Mouse (Mus musculus) T-helper 2 cell (primary cell): ENCODE data around the gene Acot11.

ENCODE experiments used
- in situ Hi-C: fragments of 300-600 bp; cut with MboI, MseI; formaldehyde crosslinking; loops from one replicate; pipeline ENCODE4 v1.15.1; 2025; ENCODE audit warnings: high pct_unique_total_duplicates

The Acot11 gene

DNA sequence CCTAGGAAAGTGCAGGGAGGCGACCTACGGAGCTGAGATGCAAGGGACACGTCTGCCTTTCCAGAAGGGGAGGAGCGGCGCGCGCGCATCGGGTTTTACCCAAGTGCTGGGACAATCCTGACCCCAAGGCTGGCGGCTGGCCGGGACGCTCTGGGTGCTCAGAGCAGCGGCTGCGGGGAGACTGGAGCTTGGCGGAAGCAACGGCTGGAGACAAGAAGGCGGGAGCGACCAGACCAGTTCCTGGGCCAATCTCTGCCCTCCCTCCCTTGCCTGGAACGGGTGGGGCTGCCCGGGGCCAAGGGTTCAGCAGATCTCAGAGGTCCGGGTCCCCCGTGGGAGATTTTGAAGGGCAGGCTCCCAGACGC lies at the start of gene Acot11:
Gene Acot11 (minus strand): TSS at position 89 of the 365 bp plus-strand sequence.
- in situ Hi-C loops, result no loop called here

DNA sequence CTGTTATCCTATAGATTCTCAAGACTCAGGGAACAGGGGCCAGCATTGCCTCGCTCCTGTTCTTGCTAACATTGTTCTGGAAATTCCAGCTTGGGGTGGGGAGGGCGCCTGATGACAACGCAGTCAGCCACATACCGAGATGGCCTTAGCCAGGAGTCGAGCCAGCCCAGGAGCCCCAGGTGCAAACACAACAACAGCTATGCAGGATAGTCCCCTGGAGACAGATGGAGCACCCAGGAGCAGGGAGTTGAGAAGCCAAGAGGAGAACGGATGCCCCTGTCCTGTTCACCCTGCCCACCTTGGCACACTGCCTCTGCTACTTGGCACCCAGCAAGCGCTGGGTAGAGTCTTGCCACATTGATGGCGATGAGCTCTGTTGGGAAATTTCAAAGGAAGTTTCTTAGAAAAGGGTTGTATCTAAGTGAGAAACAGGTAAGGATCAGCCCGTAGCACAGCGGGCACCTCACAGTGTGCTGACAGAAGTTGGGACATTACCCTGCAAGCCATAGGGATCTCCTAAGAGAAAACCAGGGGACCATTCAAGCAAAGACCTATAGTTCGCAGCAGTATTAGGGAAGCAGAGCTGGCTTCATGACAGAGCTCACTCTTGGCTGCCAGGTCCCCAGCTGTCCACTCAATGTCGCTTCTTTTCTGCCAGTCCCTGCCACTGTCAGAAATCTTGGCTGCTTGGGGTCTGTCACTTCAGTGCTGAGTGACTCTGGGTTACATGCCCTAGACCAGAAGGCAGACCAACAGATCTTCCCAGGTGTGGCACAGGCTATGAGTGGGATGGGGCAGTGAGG lies 43.7 kb upstream of the Acot11 start:
- in situ Hi-C loops, result no loop called here

DNA sequence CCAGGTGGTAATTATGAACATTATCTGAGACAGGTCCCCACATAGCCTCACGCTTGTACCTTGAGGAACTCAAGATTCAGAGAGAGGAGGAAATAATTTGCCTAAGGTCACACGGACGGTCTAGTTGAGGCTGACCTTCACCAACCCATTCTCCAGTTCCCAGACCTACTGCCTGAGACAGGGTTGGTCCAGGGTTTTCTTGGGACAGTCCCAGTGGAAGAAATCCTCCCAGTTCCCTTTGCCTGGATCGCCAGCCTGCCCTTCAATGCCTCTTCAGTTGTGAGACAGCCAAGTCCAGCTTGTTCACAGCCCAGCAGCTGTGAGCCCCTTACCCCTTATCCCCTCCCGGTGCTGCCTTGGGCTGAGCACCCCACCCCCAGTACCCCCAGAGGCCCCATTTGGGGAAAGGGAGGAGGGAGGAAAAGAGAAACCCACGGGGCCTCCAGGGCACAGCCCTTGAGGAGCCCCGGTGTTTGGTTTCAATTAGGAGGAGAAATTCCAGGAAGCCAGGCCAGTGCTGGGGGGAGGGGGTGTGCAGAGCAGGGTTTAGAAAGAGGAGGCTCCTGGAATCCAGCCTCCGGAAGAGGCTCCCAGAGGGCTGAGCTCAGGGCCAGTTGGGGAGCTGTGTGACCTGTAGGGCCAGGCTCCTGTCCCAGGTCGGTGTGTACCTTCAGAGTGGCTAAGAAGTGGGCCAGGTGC lies 42.9 kb upstream of the Acot11 start:
- in situ Hi-C loops, result no loop called here

DNA sequence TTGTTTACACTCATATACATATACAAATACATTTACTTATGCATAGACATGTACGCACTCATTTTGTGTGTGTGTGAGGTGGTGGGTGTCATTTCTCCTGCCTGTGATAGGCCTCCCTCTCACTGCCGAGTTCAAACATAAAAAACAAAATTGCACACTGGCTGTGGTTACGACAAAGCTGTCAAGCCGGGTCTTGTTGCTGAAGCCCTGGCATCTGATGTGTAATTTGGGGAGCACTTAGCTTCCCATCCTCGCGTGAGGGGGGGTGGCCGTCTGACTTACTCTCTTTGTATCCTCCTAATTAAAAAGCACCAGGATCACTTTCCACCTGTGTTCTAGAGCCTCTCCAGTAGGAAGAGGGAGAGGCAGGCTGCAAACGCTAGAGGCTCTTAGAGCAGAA lies 37.8 kb upstream of the Acot11 start:
- in situ Hi-C loops, result loop anchor here (5.0 kb wide), 1 partner anchor 65 kb away; no protein-coding TSS in a partner anchor

DNA sequence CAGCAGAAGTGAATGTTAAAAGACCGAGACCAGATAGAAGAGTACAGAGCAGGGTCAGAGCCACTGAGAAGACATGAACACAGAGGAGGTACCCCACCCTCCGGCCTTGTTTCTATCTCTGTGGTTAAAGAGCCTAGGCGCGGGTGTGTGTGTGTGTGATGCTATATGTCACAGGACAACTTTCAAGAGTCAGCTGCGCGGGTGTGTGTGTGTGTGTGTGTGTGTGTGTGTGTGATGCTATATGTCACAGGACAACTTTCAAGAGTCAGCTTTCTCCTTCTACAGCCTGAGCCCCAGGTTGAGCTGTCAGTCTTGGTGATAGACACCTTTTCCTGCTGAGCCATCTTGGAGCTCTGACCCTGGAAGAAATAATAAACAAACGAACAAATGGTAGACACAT lies 37.1 kb upstream of the Acot11 start:
- in situ Hi-C loops, result loop anchor here (5.0 kb wide), 1 partner anchor 65 kb away; no protein-coding TSS in a partner anchor

DNA sequence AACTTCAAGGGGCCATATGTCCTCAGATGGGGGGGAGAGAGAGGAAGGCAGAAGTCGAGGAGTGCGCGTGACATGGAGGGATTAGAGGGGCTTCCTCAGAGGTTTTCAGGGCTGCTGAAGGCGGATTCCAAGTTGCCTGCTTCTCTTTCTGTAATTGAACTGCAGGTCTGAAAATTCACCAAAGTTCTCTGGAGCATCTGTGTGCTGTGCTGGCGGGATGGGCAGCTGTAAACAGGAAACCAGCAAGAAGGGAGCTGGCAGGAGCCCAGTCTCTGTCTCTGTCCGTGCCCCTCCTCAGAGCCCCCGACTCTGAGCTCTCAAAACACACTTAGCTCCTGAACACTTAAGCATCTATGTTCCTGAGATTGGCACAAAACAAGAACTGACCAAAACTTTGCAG lies 36.5 kb upstream of the Acot11 start:
- in situ Hi-C loops, result loop anchor here (5.0 kb wide), 1 partner anchor 66 kb away; no protein-coding TSS in a partner anchor

DNA sequence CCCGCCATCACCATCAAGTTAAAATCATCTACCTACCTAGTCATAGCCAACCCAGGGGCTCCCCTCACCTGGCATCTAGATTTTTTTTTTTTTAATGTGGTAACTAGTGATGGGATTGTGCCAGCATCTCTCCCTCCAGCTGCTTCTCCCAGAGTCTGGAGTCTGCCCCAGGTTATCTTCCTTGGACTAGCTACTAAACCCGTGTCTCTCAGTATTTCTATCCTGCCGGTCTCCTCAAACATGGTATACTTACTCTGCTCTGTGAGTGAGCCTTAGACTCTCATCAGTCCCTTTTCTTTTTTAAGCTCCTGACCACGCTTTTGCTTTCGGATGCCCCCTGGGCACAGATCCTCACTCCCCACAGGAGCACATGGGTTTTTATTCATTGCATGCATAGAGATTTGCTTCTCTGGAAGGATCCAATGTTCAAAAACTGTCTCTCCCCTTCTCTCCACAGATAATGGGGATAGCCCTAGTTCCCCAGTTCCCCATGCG lies 35.9 kb upstream of the Acot11 start:
- in situ Hi-C loops, result loop anchor here (5.0 kb wide), 1 partner anchor 67 kb away; no protein-coding TSS in a partner anchor

DNA sequence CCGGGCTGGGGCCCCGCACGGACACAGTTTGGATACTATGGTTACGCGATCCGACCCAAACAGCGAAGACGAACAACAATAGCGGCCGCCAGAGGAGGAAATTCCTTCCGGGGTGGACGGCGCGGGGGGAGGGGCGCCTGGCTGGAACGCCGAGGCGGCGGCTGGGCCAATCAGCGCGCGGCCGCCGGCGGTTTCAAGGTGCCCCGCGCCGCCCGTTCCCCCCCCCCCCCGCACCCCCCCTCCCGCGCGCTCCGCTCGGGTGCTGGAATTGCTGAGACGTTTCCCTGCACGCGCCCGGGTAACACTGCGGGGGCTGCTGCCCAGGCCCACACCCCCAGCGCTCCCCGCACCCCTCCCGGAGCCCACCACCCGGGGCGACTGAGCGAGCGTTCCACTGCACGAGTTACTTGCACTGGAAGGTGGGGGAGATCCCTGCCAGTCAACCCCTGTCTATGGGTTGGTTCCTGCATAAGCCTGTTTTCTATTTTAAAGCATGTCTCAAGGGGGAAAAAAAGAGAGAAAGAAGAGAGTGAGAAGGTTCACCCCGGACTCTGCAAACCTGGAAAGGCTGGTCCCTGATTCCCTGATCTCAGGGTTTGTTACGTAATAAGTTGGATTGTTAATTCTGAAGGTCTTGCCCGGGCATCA lies 35.3 kb upstream of the Acot11 start:
- in situ Hi-C loops, result loop anchor here (5.0 to 10.0 kb wide), 3 partner anchors 67 to 225 kb away; partner anchors contain the start of genes Cyb5rl and Mrpl37

DNA sequence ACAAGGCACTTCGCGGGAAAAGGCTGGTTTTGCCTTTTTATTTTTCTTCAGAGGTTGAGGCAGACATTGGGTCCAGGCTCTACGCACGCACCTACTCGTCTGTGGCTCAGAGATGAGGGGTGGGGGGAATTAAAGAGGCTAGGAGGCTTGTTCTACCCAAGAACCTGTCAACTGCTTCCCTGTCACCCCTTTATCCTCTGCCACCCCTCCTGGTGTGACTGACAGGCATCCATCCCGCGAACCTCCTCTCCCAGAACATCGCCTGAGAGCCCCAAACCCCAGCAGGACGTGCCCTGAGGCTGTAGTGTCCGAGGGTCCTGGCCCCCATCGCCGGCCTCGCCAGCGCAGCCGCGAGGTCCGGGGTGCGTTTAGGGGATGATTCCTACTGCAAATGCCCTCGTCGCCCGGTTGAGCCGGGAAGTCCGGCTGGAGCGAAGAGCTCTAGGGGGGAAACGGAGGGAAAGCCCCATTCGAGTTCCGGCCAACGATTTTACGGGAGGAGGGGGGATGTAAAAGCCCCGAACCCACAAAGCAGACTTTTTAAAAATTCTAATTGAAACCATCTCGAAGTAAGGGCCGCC lies 34.5 kb upstream of the Acot11 start:
- in situ Hi-C loops, result loop anchor here (10.0 kb wide), 2 partner anchors 145 to 225 kb away; partner anchors contain the start of genes Cyb5rl and Mrpl37

DNA sequence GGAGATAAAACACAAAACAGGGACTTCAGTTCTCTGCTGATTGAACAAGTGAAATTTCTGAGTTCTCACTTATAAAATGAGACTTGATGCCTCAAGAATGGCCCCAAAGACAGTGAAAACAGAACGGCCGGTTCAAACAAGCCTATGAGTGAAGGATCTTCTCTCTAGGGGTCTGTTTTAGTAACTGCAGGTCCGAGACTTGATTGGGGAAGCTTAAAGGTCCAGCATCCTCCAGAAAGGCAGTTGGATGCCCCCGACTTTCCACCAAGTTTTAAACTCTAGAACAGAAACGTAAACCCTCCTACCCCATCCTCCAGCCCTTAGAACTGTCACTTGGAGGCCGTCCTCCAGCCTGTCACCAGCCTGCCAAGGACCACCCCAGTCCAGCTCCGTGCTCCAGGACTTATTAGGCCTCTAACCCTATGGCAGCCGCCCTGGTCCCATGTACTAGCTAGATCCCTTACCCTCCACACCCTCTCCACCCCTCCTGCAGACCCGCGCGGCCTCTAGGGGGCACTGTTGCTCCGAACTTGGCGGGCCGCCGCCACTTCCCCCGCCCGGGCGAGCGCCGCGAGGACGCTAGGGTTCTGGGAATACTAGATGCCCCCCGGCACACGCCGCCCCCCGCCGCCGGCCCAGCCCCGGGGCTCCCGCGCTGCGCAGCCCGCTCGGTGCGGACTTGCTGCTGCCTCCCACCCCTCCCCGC lies 33.9 kb upstream of the Acot11 start:
- in situ Hi-C loops, result loop anchor here (10.0 kb wide), 2 partner anchors 146 to 226 kb away; partner anchors contain the start of genes Cyb5rl and Mrpl37

DNA sequence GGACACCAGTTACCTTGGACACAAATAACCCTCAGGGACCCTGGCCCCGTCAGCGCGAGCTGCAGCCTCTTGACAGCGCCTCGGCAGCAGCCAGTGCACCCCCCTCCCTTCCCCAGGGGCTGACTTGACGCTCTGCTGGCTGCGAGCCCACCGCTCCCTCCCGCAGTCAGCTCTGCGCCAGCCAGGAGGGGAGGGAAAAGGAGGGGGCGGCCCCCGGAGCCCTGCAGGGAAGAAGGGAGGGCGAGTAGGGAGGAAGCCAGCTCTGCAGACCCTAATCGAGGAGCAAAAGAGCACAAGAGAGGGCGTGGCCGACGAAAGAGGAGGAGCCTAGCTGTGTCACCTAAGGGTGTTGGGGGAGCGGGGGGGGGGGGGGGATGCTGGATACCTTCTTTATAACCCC lies 33.2 kb upstream of the Acot11 start:
- in situ Hi-C loops, result loop anchor here (10.0 kb wide), 2 partner anchors 147 to 227 kb away; partner anchors contain the start of genes Cyb5rl and Mrpl37

DNA sequence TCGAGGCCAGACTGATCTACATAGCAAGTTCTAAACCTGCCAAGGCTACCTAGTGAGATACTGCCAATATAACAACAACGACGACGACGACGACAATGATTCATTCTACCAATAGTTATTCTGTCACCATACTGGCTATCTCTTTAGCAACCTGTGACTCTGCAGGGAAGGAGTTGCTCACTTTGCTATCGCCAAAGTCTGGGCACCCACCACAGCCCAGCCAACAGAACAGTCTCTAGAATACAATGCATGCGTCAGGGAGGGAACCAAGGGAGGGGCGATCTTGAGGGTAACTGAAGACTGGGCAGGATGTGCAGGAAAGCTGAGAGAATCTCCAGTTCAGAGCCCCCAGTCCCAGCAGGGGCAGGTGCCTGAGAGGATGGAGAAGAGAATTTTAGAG lies 32.6 kb upstream of the Acot11 start:
- in situ Hi-C loops, result loop anchor here (10.0 kb wide), 2 partner anchors 147 to 227 kb away; partner anchors contain the start of genes Cyb5rl and Mrpl37

DNA sequence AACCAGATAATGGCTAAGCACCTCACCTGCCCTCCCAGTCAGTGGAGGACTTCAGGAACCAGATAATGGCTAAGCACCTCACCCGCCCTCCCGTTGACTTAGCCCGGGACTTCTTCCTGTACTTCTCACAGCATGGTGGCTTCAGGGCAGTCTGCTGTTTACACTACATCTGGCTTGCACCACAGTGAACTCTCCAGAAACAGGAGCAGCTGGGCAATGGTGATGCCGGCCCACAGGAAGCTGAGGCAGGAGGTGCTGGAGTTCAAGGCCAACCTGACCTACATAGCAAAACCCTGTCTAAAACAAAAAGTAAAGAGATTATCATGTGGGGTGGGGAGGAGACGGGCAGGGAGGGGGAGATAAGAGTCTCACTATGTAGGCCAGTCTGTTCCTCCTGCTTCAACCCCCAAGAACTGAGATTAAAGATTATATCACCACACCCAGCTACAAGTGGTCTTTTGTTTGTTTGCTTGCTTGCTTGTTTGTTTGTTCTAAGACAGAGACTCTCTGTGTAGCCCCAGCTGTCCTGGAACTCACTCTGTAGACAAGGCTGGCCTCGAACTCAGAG lies 25.8 kb upstream of the Acot11 start:
- in situ Hi-C loops, result loop anchor here (10.0 kb wide), 2 partner anchors 154 to 234 kb away; partner anchors contain the start of genes Cyb5rl and Mrpl37

DNA sequence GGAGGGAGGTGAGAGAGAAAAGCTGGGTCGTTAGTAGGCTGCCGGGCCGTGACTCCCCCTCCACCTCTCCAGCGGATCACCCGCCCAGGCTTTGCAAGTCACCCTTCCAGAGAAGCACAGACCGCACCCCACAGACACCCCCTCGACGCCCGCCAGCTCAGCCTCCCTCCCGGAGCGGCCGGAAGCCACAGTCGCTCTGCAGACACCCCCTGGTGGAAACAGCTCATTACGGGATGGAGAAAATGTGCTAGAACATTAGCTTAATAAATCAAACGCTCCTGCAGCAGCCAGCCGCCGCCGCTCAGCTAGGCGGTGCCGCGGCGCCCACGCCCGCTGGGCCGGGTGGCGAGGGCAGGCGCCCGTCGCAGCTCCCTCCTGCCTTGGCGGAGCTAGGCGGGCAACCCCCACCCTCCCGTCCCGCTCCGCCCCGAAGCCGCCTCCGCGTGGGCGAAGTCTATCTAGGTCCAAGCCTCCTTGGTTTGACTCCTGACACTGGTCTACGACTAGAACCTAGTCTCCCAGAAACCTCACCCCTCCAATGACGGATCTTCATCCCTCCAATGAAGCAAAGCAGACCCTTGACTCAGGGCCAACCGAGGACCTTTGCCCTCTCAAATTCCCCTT lies 23.1 kb upstream of the Acot11 start:
- in situ Hi-C loops, result no loop called here

DNA sequence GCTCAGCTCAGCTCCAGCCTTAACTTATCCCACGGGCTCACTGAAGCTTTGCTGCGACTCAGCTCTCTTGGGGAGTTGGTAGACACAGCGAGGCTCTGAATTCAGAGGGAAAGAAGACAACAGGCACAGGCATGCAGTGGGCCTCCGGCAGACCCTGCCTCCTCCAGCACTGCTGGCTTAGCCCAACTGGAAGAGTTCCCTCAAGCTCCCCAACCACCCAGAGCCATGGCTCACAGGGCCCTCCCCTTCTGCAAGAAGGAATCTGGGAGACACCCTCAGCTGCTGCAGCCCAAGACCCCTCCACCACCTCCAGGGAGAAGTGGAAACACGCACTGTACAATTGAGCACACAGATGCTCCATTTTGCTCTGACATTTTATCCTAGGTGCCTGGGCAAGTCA lies 20.4 kb upstream of the Acot11 start:
- in situ Hi-C loops, result no loop called here

DNA sequence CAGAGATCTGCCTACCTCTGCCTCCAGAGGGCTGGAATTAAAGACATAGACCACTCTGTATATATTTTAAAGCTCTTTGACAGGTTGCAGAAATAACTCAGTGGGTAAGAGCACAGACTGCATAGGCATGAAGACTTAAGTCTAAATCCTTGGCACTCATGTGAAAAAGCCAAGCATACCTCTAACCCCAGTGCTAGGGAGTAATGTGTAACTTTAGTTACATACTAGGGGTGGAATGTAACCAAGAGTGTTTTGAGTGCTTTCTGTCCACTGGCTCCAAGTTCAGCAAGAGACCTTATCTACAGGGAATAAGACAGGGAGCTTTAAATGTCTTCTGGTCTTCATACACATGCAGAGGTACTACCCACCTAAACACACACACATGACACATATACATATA lies 14.6 kb upstream of the Acot11 start:
- in situ Hi-C loops, result loop anchor here (10.0 kb wide), 1 partner anchor 345 kb away; no protein-coding TSS in a partner anchor

DNA sequence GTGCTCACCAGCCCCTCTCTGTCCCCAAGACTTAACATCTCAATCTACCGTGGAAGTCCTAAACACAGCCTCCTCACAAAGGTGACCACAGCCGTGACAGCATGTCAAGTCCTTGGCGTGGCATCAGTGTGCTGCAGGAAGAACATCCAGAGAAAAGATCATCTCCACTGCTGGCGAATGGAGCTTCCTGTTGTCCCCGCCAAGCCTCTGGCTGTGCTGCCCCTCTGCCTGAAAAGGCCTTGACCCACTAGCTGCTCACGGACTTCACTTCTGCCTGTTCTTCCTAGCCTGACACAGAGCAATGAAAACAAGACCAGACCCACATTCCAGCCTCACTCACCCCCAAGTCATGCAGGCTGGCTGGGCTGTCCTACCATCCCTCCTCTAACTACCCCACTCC lies 13.5 kb upstream of the Acot11 start:
- in situ Hi-C loops, result loop anchor here (10.0 kb wide), 1 partner anchor 346 kb away; no protein-coding TSS in a partner anchor

DNA sequence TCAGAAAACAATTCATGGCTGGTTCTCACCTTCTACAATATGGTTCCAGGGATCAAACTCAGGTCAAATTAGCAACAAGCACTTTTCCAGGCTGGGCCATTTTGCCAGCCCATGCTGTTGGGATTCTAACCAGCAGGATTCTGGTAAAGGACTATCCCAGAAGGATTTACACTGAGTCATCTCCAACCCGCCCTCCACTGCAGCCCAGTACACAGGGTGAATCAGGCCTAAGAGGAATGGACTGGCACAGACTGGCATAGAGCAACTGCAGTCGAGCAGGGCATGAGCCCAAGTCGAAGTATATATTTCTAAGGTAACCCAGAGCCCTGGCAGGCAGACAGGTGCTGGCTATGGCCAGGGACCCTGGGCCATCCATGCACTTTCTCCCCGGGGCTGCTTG lies 12.2 kb upstream of the Acot11 start:
- in situ Hi-C loops, result loop anchor here (10.0 kb wide), 1 partner anchor 348 kb away; no protein-coding TSS in a partner anchor
